Mouse (Mus musculus) CH12.LX (cell line): ENCODE results near the gene Il6ra. TPM values are rescaled to one million over a fixed set of nuclear protein-coding genes. Genes with fewer than 3 reads are reported as not detected.
"Not testable (repeated sequence)": the region's sequence is repeated elsewhere in the genome, so short reads cannot be mapped to it uniquely, and the experiment has no call there.

Experiments
- DNase-seq: peaks from one replicate; pipeline ENCODE4 v3.0.0-alpha.2; 2013; ENCODE audit errors: extremely low read depth
- H3K27ac ChIP-seq: 2 replicates; pipeline ENCODE4 v1.5.1; 2012; ENCODE audit warnings: low read depth, mild to moderate bottlenecking, control low read depth, moderate library complexity; ENCODE audit not compliant: insufficient read depth
- H3K27me3 ChIP-seq: replicated peaks from 2 replicates; pipeline ENCODE3; 2012; ENCODE audit warnings: inconsistent platforms
- H3K36me3 ChIP-seq, 2 experiments: replicated peaks in 1 of 2; 2 replicates each; pipeline versions ENCODE3 to v1.6.1; 2012; ENCODE audit warnings: inconsistent platforms in 1 of 2, low read length in 1 of 2, mild to moderate bottlenecking in 1 of 2, mixed read lengths in 1 of 2, moderate library complexity in 1 of 2; ENCODE audit not compliant: control insufficient read depth in 1 of 2, insufficient read depth in 1 of 2
- H3K4me1 ChIP-seq, 2 experiments: 2 replicates each; pipeline ENCODE4 v1.6.1; 2012; ENCODE audit warnings: inconsistent platforms in 1 of 2, moderate library complexity in 1 of 2; ENCODE audit not compliant: insufficient read depth in 2 of 2, control insufficient read depth in 1 of 2
- H3K4me2 ChIP-seq: 2 replicates; pipeline ENCODE4 v1.6.1; 2012; ENCODE audit warnings: low read depth, mild to moderate bottlenecking, control low read depth; ENCODE audit not compliant: poor library complexity, insufficient read depth, severe bottlenecking
- H3K4me3 ChIP-seq, 3 experiments: fragments of 150-350 bp in 1 of 3; sonication (generic) in 1 of 3; replicated peaks in 1 of 3; 2 replicates each; pipeline versions ENCODE3 to v1.5.1; 2011 to 2012; ENCODE audit warnings: low read depth in 2 of 3, low read length in 2 of 3, mild to moderate bottlenecking in 2 of 3, moderate library complexity in 2 of 3, control low read depth in 1 of 3, improper control_type of control experiment in 1 of 3, inconsistent platforms in 1 of 3, mixed read lengths in 1 of 3; ENCODE audit not compliant: poor library complexity in 1 of 3
- H3K79me2 ChIP-seq: replicated peaks from 2 replicates; pipeline ENCODE4 v1.6.1; 2012; ENCODE audit warnings: mild to moderate bottlenecking, moderate library complexity; ENCODE audit not compliant: control insufficient read depth, poor library complexity, insufficient read depth, severe bottlenecking; ENCODE audit errors: extremely low read depth
- H3K9ac ChIP-seq: 2 replicates; pipeline ENCODE4 v1.6.1; 2012; ENCODE audit warnings: low read depth, mild to moderate bottlenecking, control low read depth, moderate library complexity; ENCODE audit not compliant: insufficient read depth
- H3K9me3 ChIP-seq: replicated peaks from 2 replicates; pipeline ENCODE3; 2012; ENCODE audit warnings: low read length, inconsistent platforms, mixed read lengths
- CHD1 ChIP-seq: IDR thresholded peaks from 2 replicates; pipeline ENCODE4 v1.6.1; 2012; ENCODE audit warnings: low read depth, low read length, improper control_type of control experiment, inconsistent platforms
- JUN ChIP-seq: IDR thresholded peaks from 2 replicates; pipeline ENCODE4 v1.6.1; 2011; ENCODE audit warnings: low read depth, mild to moderate bottlenecking, low read length, improper control_type of control experiment, moderate library complexity; ENCODE audit not compliant: insufficient read depth
- KAT2A ChIP-seq: IDR thresholded peaks from 2 replicates; pipeline ENCODE4 v1.6.1; 2012; ENCODE audit warnings: low read length, improper control_type of control experiment, inconsistent platforms; ENCODE audit not compliant: insufficient replicate concordance
- MAFK ChIP-seq: IDR thresholded peaks from 2 replicates; pipeline ENCODE4 v1.6.1; 2011; ENCODE audit warnings: low read length, improper control_type of control experiment; ENCODE audit not compliant: insufficient replicate concordance
- MEF2A ChIP-seq: IDR thresholded peaks from 2 replicates; pipeline ENCODE4 v1.6.1; 2014; ENCODE audit warnings: low read depth, mild to moderate bottlenecking, inconsistent platforms, low read length, improper control_type of control experiment, borderline replicate concordance
- MYC ChIP-seq: IDR thresholded peaks from 2 replicates; pipeline ENCODE4 v1.6.1; 2011; ENCODE audit warnings: low read depth, mild to moderate bottlenecking, improper control_type of control experiment, low read length
- RCOR1 ChIP-seq: conservative IDR thresholded peaks from 2 replicates; pipeline ENCODE4 v1.6.1; 2012; ENCODE audit warnings: low read depth, mild to moderate bottlenecking, inconsistent platforms, low read length, improper control_type of control experiment
- SIN3A ChIP-seq: IDR thresholded peaks from 2 replicates; pipeline ENCODE4 v1.6.1; 2012; ENCODE audit warnings: low read length, improper control_type of control experiment, inconsistent platforms
- SMC3 ChIP-seq: IDR thresholded peaks from 2 replicates; pipeline ENCODE4 v1.6.1; 2011; ENCODE audit warnings: low read depth, low read length, improper control_type of control experiment
- TCF12 ChIP-seq: IDR thresholded peaks from 2 replicates; pipeline ENCODE4 v1.6.1; 2014; ENCODE audit warnings: low read depth, mild to moderate bottlenecking, inconsistent platforms, low read length, improper control_type of control experiment
- UBTF ChIP-seq: IDR thresholded peaks from 2 replicates; pipeline ENCODE4 v1.6.1; 2012; ENCODE audit warnings: low read depth, mild to moderate bottlenecking, inconsistent platforms, low read length, improper control_type of control experiment, moderate library complexity
- dilution Hi-C: fragments of 300-500 bp; cut with MboI; formaldehyde crosslinking; loops from 2 replicates; pipeline ENCODE4 v1.14.3; 2020; ENCODE audit warnings: low sequenced_read_pairs; ENCODE audit not compliant: extremely low pct_unique_long_range_greater_than_20kb, extremely low pct_ligation_motif_present
- in situ Hi-C: fragments of 300-500 bp; cut with MboI; formaldehyde crosslinking; loops from 3 replicates; pipeline ENCODE4 v1.14.3; 2019; ENCODE audit warnings: low sequenced_read_pairs, low pct_ligation_motif_present, low pct_unique_long_range_greater_than_20kb, mixed read lengths
- polyA plus RNA-seq: library from polyadenylated mRNA; unstranded; fragments of >175 nt; gene quantifications from 2 replicates; pipeline ENCODE4 v1.2.1, GENCODE M21; 2012; ENCODE audit warnings: low read depth; ENCODE audit not compliant: insufficient read length
- total RNA-seq, 2 experiments: library from RNA; depleted of rRNA; stranded (reverse); fragments of 300-350 nt in 1 of 2; fragments of >200 nt in 1 of 2; gene quantifications; 2 replicates each; pipeline ENCODE4 v1.2.3; 2012 to 2014

The Il6ra gene
- total and polyA plus RNA-seq, 3 experiments = 1.4 to 4.8 (median 1.6) TPM

- TF ChIP-seq SIN3A = no peak
- no peak for TF ChIP-seq JUN
- no peak for TF ChIP-seq KAT2A
- 0 out of 2 replicates have a peak, but pooled peaks have one; percentile 65 for TF ChIP-seq RCOR1
- TF ChIP-seq MYC = no peak
- TF ChIP-seq TCF12 = no peak
- TF ChIP-seq SMC3 = peak; percentile 71
- no peak for TF ChIP-seq UBTF
- TF ChIP-seq CHD1 = no peak
Observed at GRCm38 (mm10) chr3:89863716-89864509, 49.1 kb downstream of the Il6ra start (continued).

GRCm38 (mm10) chr3:89863276-89863675 is 49.7 kb downstream of the Il6ra start:
- H3K9me3 ChIP-seq, in situ Hi-C loops, H3K27me3 ChIP-seq, H3K4me2 ChIP-seq, H3K9ac ChIP-seq, H3K79me2 ChIP-seq, DNase-seq, H3K4me3 ChIP-seq, dilution Hi-C loops, H3K36me3 ChIP-seq: not testable (repeated sequence)
- Histone ChIP-seq H3K4me1 (peaks cover 22 to 64% of the 10 kb centered on the region in 2 experiments), H3K27ac (0 out of 2 replicates have a peak overlapping the region, but pooled peaks have one; percentile 14)

GRCm38 (mm10) chr3:89862182-89862761 is 50.7 kb downstream of the Il6ra start:
- Histone ChIP-seq H3K4me1 (peaks cover 22 to 64% of the 10 kb centered on the region in 2 experiments), H3K9me3 (peaks cover 4% of the 10 kb centered on the region), H3K27me3 (peaks cover 2% of the 10 kb centered on the region), H3K27ac (peak overlapping the region; percentile 71), H3K4me2 (0 out of 2 replicates have a peak overlapping the region, but pooled peaks have one; percentile 24), H3K4me3 (no peak overlapping the region), H3K79me2 (no peaks in the 10 kb centered on the region), H3K9ac (0 out of 2 replicates have a peak overlapping the region, but pooled peaks have one; percentile 27), H3K36me3 (no peaks in the 10 kb centered on the region)
- in situ Hi-C loops (no loop called here), dilution Hi-C loops (no loop called here)
- DNase-seq = no peak
- TF ChIP-seq MEF2A = 0 out of 2 replicates have a peak, but pooled peaks have one; percentile 29
- TF ChIP-seq SIN3A = peak; percentile 36; the same call in 1 of the 2 replicates
- TF ChIP-seq MAFK = no peak
- 0 out of 2 replicates have a peak, but pooled peaks have one; percentile 39 for TF ChIP-seq CHD1
